In the genomic region with DNA sequence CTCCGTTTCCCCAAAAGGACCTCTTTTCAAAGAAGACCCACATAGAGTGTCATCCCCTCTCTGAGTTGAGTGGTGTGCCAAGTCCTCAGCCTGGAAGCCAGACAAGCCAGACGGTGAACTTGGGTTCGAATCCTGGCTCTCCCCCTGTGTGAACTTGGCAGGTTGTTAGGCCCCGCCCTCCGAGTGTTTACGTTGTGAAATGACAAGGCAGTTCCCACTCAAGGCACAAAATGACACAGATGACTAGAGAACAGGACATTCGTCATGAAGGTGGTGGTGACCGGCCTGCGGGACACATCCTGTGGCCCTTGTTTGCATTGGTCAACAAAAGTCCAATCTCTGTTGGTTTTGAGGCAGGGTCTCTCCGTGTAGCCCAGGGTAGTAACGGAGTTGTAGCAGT, we compare ENCODE assay signal across 8 mouse cellular contexts. TPM values are rescaled to one million over a fixed set of nuclear protein-coding genes. Genes with fewer than 3 reads are reported as not detected.
DNase-seq lines count a peak whose midpoint lies in the region; ATAC-seq and TF ChIP-seq lines count a peak whose summit lies in the region.

No protein-coding gene starts in this region.

- H3K36me3 ChIP-seq in thymus, adult 2 months (ENCODE audit: control insufficient read depth, insufficient read depth, low read length) = peaks cover 6% of the 10 kb centered on the region; the same call in 1 of the 2 replicates
- H3K36me3 ChIP-seq in forebrain, postnatal 0 days (ENCODE audit: insufficient read depth) = no peaks in the 10 kb centered on the region

- H3K27me3 ChIP-seq in thymus, adult 2 months (ENCODE audit: control insufficient read depth, insufficient read depth, low read length) = no peaks in the 10 kb centered on the region
- no peaks in the 10 kb centered on the region for H3K27me3 ChIP-seq in forebrain, postnatal 0 days (ENCODE audit: insufficient read depth, low read length)

- H3K9me3 ChIP-seq in forebrain, postnatal 0 days (ENCODE audit: low read length) = no peaks in the 10 kb centered on the region

- TF ChIP-seq POLR2A in thymus, adult 2 months (IDR thresholded peaks at IDR 0.05; ENCODE audit: control insufficient read depth, extremely low read depth, insufficient read depth, low read length, poor library complexity) = no peak
- no peak for TF ChIP-seq POLR2A in lung, adult 2 months (IDR thresholded peaks at IDR 0.05; ENCODE audit: borderline replicate concordance, extremely low read depth, low read depth, low read length)

- no peak for ATAC-seq in forebrain, postnatal 0 days

- peak overlapping the region; percentile 22; the same call in 1 of the 2 replicates for H3K27ac ChIP-seq in thymus, adult 2 months (ENCODE audit: control insufficient read depth, insufficient read depth, low read length)
- H3K27ac ChIP-seq in forebrain, postnatal 0 days (ENCODE audit: low read depth, low read length) = peak overlapping the region; percentile 59; the same call in 1 of the 2 replicates

- no peak for DNase-seq in thymus, adult 2 months
- DNase-seq in thymus, adult 18-20 months = no peak
- peak; percentile 13 for DNase-seq in forebrain, postnatal 0 days
- peak; percentile 56 for DNase-seq in lung, adult 2 months
- peak; percentile 69 to 85 for DNase-seq in spleen, postnatal 4 days (ENCODE audit: low spot score in 2 of 2)
- DNase-seq in c-Kit-positive CD71-positive TER-119-positive erythroid progenitor cells, embryonic 14.5 days (ENCODE audit: low spot score) = no peak
- no peak for DNase-seq in left cerebral cortex, adult 9 months (ENCODE audit: low spot score in 2 of 2)
- no peak for DNase-seq in adrenal gland, postnatal 4 days (ENCODE audit: low spot score in 2 of 2)

- no peak overlapping the region for H3K4me2 ChIP-seq in forebrain, postnatal 0 days (ENCODE audit: low read depth)

- 89% methylated on average over 11 of the region's 11 CpGs for WGBS in thymus, adult 2 months
- 78% methylated on average over 11 of the region's 11 CpGs for WGBS in forebrain, postnatal 0 days
- 35% methylated on average over 11 of the region's 11 CpGs for WGBS in lung, adult 2 months

- no peak for TF ChIP-seq CTCF in thymus, adult 2 months (IDR thresholded peaks at IDR 0.05; ENCODE audit: borderline replicate concordance, control insufficient read depth, extremely low read depth, insufficient read depth, low read length, poor library complexity)
- no peak for TF ChIP-seq CTCF in forebrain, postnatal 0 days (IDR thresholded peaks at IDR 0.05; ENCODE audit: low read depth)
- TF ChIP-seq CTCF in lung, adult 2 months (IDR thresholded peaks at IDR 0.05; ENCODE audit: insufficient read depth, low read length) = no peak

- peaks cover 49% of the 10 kb centered on the region for H3K4me1 ChIP-seq in thymus, adult 2 months (replicated peaks; ENCODE audit: control insufficient read depth, insufficient read depth, low read length)
- peaks cover 11% of the 10 kb centered on the region; the same call in 1 of the 2 replicates for H3K4me1 ChIP-seq in forebrain, postnatal 0 days (ENCODE audit: insufficient read depth)
- peaks cover 46% of the 10 kb centered on the region for H3K4me1 ChIP-seq in lung, adult 2 months (ENCODE audit: control insufficient read depth, insufficient read depth, low read length)

- H3K9ac ChIP-seq in forebrain, postnatal 0 days = no peak overlapping the region

- no peak overlapping the region for H3K4me3 ChIP-seq in thymus, adult 2 months (ENCODE audit: control insufficient read depth, insufficient read depth, low read length)
- H3K4me3 ChIP-seq in forebrain, postnatal 0 days (ENCODE audit: low read depth, low read length) = no peak overlapping the region
- H3K4me3 ChIP-seq in lung, adult 2 months (replicated peaks; ENCODE audit: extremely low read depth, low read depth, low read length) = no peak overlapping the region

RNA-seq across cellular contexts. Expression of a gene that starts 6.7 kb away (rescaled TPM):
- 175 and 197 TPM in 2 replicates for polyA plus RNA-seq in thymus, adult 2 months (2012; rRNA removed)
- total RNA-seq in forebrain, postnatal 0 days (2014; rRNA removed) = 10.1 and 14.8 TPM in 2 replicates
- polyA plus RNA-seq in forebrain, postnatal 0 days (2015; fragmentation: Nextera tagmentation; extraction: Ambion mirVana) = 29.7 and 33.7 TPM in 2 replicates
- 113 and 129 TPM in 2 replicates for polyA plus RNA-seq in lung, adult 2 months (2012; rRNA removed)
- total RNA-seq in adrenal gland, postnatal 4 days (2021) = 10 to 100 TPM; 87.3 to 91.7 TPM

Comparison
In these comparisons a context has a peak if more than half of its experiments do, and no peak if none do; other contexts are left out.
1. DNase-seq: peak in forebrain, postnatal 0 days (single experiment), lung, adult 2 months (single experiment) and spleen, postnatal 4 days (2 of 2); none in thymus, adult 2 months (single experiment), thymus, adult 18-20 months (0 of 2), c-Kit-positive CD71-positive TER-119-positive erythroid progenitor cells, embryonic 14.5 days (single experiment), left cerebral cortex, adult 9 months (0 of 2) and adrenal gland, postnatal 4 days (0 of 2).